Mouse (Mus musculus) heart, adult 2 months (tissue): Measurements from ENCODE around the gene Adcy6. TPM values are rescaled to one million over a fixed set of nuclear protein-coding genes. Genes with fewer than 3 reads are reported as not detected.

Experiments used
- DNase-seq, 2 experiments: peaks; one replicate each; pipeline ENCODE4 v3.0.0; 2021
- H3K27ac ChIP-seq: fragments of 200-600 bp; 2 replicates; pipeline ENCODE4 v1.8.1; 2022
- H3K27me3 ChIP-seq: fragments of 200-500 bp; 2 replicates; pipeline ENCODE4 v1.6.1; 2012; ENCODE audit warnings: mild to moderate bottlenecking, low read length, inconsistent platforms, mixed read lengths; ENCODE audit not compliant: control insufficient read depth, insufficient read depth
- H3K36me3 ChIP-seq: fragments of 200-500 bp; 2 replicates; pipeline ENCODE4 v1.6.1; 2012; ENCODE audit warnings: low read length, inconsistent platforms; ENCODE audit not compliant: control insufficient read depth, insufficient read depth
- H3K4me1 ChIP-seq: fragments of 200-500 bp; 2 replicates; pipeline ENCODE4 v1.6.1; 2011; ENCODE audit warnings: low read length; ENCODE audit not compliant: control insufficient read depth, insufficient read depth
- H3K4me3 ChIP-seq: fragments of 200-600 bp; 2 replicates; pipeline ENCODE4 v1.8.1; 2022
- H3K79me2 ChIP-seq: fragments of 200-500 bp; replicated peaks from 2 replicates; pipeline ENCODE4 v1.6.1; 2012; ENCODE audit warnings: mild to moderate bottlenecking, inconsistent platforms, low read length, moderate library complexity, mixed read lengths; ENCODE audit not compliant: control insufficient read depth, insufficient read depth
- H3K9ac ChIP-seq: fragments of 200-500 bp; 2 replicates; pipeline ENCODE4 v1.6.1; 2012; ENCODE audit warnings: low read depth, mild to moderate bottlenecking, control low read depth, inconsistent platforms, low read length, mixed read lengths
- CTCF ChIP-seq: fragments of 200-600 bp; IDR thresholded peaks from 2 replicates; pipeline ENCODE4 v1.8.1; 2022; ENCODE audit warnings: antibody characterized with exemption, mild to moderate bottlenecking, moderate library complexity
- EP300 ChIP-seq: fragments of 200-500 bp; IDR thresholded peaks from 2 replicates; pipeline ENCODE4 v1.6.1; 2011; ENCODE audit warnings: low read depth, low read length, control low read depth; ENCODE audit not compliant: insufficient read depth
- POLR2A ChIP-seq: fragments of 200-500 bp; IDR thresholded peaks from 2 replicates; pipeline ENCODE4 v1.6.1; 2011; ENCODE audit warnings: mild to moderate bottlenecking, low read depth, low read length, control low read depth; ENCODE audit not compliant: insufficient read depth
- WGBS: fragments of 180-500 bp; shearing (Covaris S2); methylation state at CpG from one replicate; pipeline ENCODE4 v1.1.7; 2018; 5-methylcytosine and 5-hydroxymethylcytosine counted together
- intact Hi-C: fragments of 180-260 bp; cut with DNase I; formaldehyde crosslinking; loops from one replicate; pipeline ENCODE4 v1.15.1; 2025
- polyA plus RNA-seq: library from polyadenylated mRNA; depleted of rRNA; stranded (reverse); fragments of >200 nt; gene quantifications from 2 replicates; pipeline ENCODE4 v1.2.3, GENCODE M21; 2012
- total RNA-seq, 2 experiments: library from RNA; stranded (reverse); gene quantifications; 2 replicates each; pipeline ENCODE4 v1.2.3; 2021

Adcy6 gene
- total and polyA plus RNA-seq, 3 experiments, result 136 to 220 (median 153) TPM

GRCm38 (mm10) chr15:98602921-98603458 is 6.9 kb downstream of the Adcy6 start:
- Histone ChIP-seq H3K4me3 (peak overlapping the region; percentile 45), H3K36me3 (peaks cover 5% of the 10 kb centered on the region), H3K27me3 (no peaks in the 10 kb centered on the region), H3K79me2 (peaks cover 9% of the 10 kb centered on the region), H3K9ac (peak overlapping the region; percentile 68), H3K4me1 (peaks cover 9% of the 10 kb centered on the region), H3K27ac (peak overlapping the region; percentile 89)
- peak; percentile 66 to 67 for DNase-seq
- WGBS, result 14% methylated on average over 4 of the region's 4 CpGs
- intact Hi-C loops, result no loop called here
- TF ChIP-seq EP300 (no peak), POLR2A (no peak), CTCF (no peak)

GRCm38 (mm10) chr15:98602191-98602881 is 7.5 kb downstream of the Adcy6 start:
- WGBS, result 11% methylated on average over 13 of the region's 13 CpGs
- Histone ChIP-seq H3K79me2 (peaks cover 9% of the 10 kb centered on the region), H3K4me3 (peak overlapping the region; percentile 45), H3K9ac (peak overlapping the region; percentile 71), H3K27me3 (no peaks in the 10 kb centered on the region), H3K27ac (peak overlapping the region; percentile 89), H3K36me3 (peaks cover 5% of the 10 kb centered on the region), H3K4me1 (peaks cover 9% of the 10 kb centered on the region)
- DNase-seq, result peak; percentile 75 to 84
- intact Hi-C loops, result no loop called here
- TF ChIP-seq CTCF, result no peak
- TF ChIP-seq POLR2A, result peak; percentile 76
- TF ChIP-seq EP300, result 0 out of 2 replicates have a peak, but pooled peaks have one; percentile 29

- 30% methylated on average over 7 of the region's 7 CpGs for WGBS
- peak in 1 of 2 experiments; percentile 28 for DNase-seq
- peak overlapping the region; percentile 89 for H3K27ac ChIP-seq
- H3K36me3 ChIP-seq, result peaks cover 5% of the 10 kb centered on the region
- intact Hi-C loops, result loop anchor here (2.0 kb wide), 1 partner anchor 19 kb away; no protein-coding TSS in a partner anchor
- H3K9ac ChIP-seq, result peak overlapping the region; percentile 71
- H3K79me2 ChIP-seq, result peaks cover 9% of the 10 kb centered on the region
- no peaks in the 10 kb centered on the region for H3K27me3 ChIP-seq
- TF ChIP-seq CTCF (no peak), POLR2A (no peak), EP300 (no peak)
- peak overlapping the region; percentile 45 for H3K4me3 ChIP-seq
- H3K4me1 ChIP-seq, result peaks cover 6% of the 10 kb centered on the region
These were observed 8.1 kb downstream of the Adcy6 start for GRCm38 (mm10) chr15:98601832-98602190.

- 53% methylated on average over 12 of the region's 12 CpGs for WGBS
- Histone ChIP-seq H3K27me3 (no peaks in the 10 kb centered on the region), H3K79me2 (peaks cover 9% of the 10 kb centered on the region), H3K4me1 (peaks cover 6% of the 10 kb centered on the region), H3K36me3 (peaks cover 5% of the 10 kb centered on the region), H3K9ac (no peak overlapping the region), H3K4me3 (no peak overlapping the region), H3K27ac (no peak overlapping the region; the same call in 1 of the 2 replicates)
- DNase-seq, result peak in 1 of 2 experiments; percentile 26
- no peak for TF ChIP-seq POLR2A
- TF ChIP-seq CTCF, result no peak
- peak; percentile 45; the same call in 1 of the 2 replicates for TF ChIP-seq EP300
- intact Hi-C loops, result loop anchor here (2.0 kb wide), 1 partner anchor 17 kb away; no protein-coding TSS in a partner anchor
These were observed 9.7 kb downstream of the Adcy6 start for GRCm38 (mm10) chr15:98600036-98600709.

GRCm38 (mm10) chr15:98596609-98597008 is 13.3 kb downstream of the Adcy6 start:
- WGBS, result 84% methylated on average over 14 of the region's 14 CpGs
- Histone ChIP-seq H3K27ac (no peak overlapping the region), H3K4me1 (no peaks in the 10 kb centered on the region), H3K36me3 (peaks cover 6% of the 10 kb centered on the region; the same call in 1 of the 2 replicates), H3K4me3 (no peak overlapping the region), H3K9ac (no peak overlapping the region), H3K27me3 (no peaks in the 10 kb centered on the region), H3K79me2 (peaks cover 1% of the 10 kb centered on the region; the same call in 1 of the 2 replicates)
- peak in 1 of 2 experiments; percentile 21 for DNase-seq
- intact Hi-C loops, result no loop called here
- TF ChIP-seq POLR2A (no peak), CTCF (no peak), EP300 (no peak)
